In genomic region chr1:43120950-43121349, GRCm38 (mm10) we compare ENCODE assay signal across 26 mouse cellular contexts. TPM values are rescaled to one million over a fixed set of nuclear protein-coding genes. Genes with fewer than 3 reads are reported as not detected.
DNase-seq lines count a peak whose midpoint lies in the region; ATAC-seq and TF ChIP-seq lines count a peak whose summit lies in the region.
"Had no signal": no experiment of that assay in that cellular context is flagged by ENCODE, and none has a peak within 500 bp of the region (broad histone marks: within the 10 kb centered on the region; RNA-seq: fewer than 3 reads in every experiment).

No protein-coding gene starts in this region.

- no peak overlapping the region for H3K9ac ChIP-seq in midbrain, embryonic 14.5 days (replicated peaks; ENCODE audit: low read length)
- H3K9ac ChIP-seq: embryonic facial prominence, embryonic 13.5 days; forebrain, embryonic 13.5 days; heart, embryonic 15.5 days; hindbrain, embryonic 13.5 days had no signal

- H3K36me3 ChIP-seq in heart, embryonic 10.5 days = peaks cover 78% of the 10 kb centered on the region
- H3K36me3 ChIP-seq in midbrain, embryonic 14.5 days (ENCODE audit: control insufficient read depth, insufficient read depth, low read length) = peaks cover 18% of the 10 kb centered on the region

- no peaks in the 10 kb centered on the region for H3K9me3 ChIP-seq in heart, embryonic 10.5 days
- H3K9me3 ChIP-seq in midbrain, embryonic 14.5 days (ENCODE audit: control insufficient read depth, low read length) = no peaks in the 10 kb centered on the region
- H3K9me3 ChIP-seq: embryonic facial prominence, embryonic 13.5 days; forebrain, embryonic 13.5 days; heart, embryonic 15.5 days; hindbrain, embryonic 10.5 days; hindbrain, embryonic 13.5 days had no signal

- no peak overlapping the region for H3K4me3 ChIP-seq in heart, embryonic 10.5 days
- no peak overlapping the region for H3K4me3 ChIP-seq in embryonic fibroblast, embryonic 13.5 days (ENCODE audit: insufficient read depth, low read length)
- H3K4me3 ChIP-seq in midbrain, embryonic 14.5 days (replicated peaks; ENCODE audit: low read depth, low read length) = no peak overlapping the region
- H3K4me3 ChIP-seq: embryonic facial prominence, embryonic 13.5 days; forebrain, embryonic 10.5 days; forebrain, embryonic 13.5 days; heart, embryonic 15.5 days; hindbrain, embryonic 10.5 days; hindbrain, embryonic 13.5 days had no signal

- TF ChIP-seq CTCF in embryonic fibroblast, embryonic 13.5 days (IDR thresholded peaks at IDR 0.05; ENCODE audit: borderline replicate concordance, insufficient read depth, low read length) = no peak

- H3K27me3 ChIP-seq in heart, embryonic 10.5 days (ENCODE audit: insufficient read depth, poor library complexity, severe bottlenecking) = no peaks in the 10 kb centered on the region
- H3K27me3 ChIP-seq in midbrain, embryonic 14.5 days (ENCODE audit: control insufficient read depth, insufficient read depth, low read length) = no peaks in the 10 kb centered on the region
- H3K27me3 ChIP-seq: embryonic facial prominence, embryonic 13.5 days; forebrain, embryonic 13.5 days; heart, embryonic 15.5 days; hindbrain, embryonic 13.5 days had no signal

- peaks cover 7% of the 10 kb centered on the region; the same call in 1 of the 2 replicates for H3K4me1 ChIP-seq in heart, embryonic 10.5 days
- peaks cover 5% of the 10 kb centered on the region; the same call in 1 of the 2 replicates for H3K4me1 ChIP-seq in embryonic fibroblast, embryonic 13.5 days (ENCODE audit: control insufficient read depth, insufficient read depth, low read length)
- H3K4me1 ChIP-seq in midbrain, embryonic 14.5 days (ENCODE audit: control insufficient read depth, insufficient read depth, low read length) = no peaks in the 10 kb centered on the region
- H3K4me1 ChIP-seq: embryonic facial prominence, embryonic 13.5 days; forebrain, embryonic 10.5 days; forebrain, embryonic 13.5 days; hindbrain, embryonic 10.5 days; hindbrain, embryonic 13.5 days had no signal

- 93% methylated on average over 5 of the region's 5 CpGs for WGBS in heart, embryonic 10.5 days
- 95% methylated on average over 5 of the region's 5 CpGs for WGBS in midbrain, embryonic 14.5 days

- H3K4me2 ChIP-seq in midbrain, embryonic 14.5 days (ENCODE audit: low read length) = no peak overlapping the region
- H3K4me2 ChIP-seq: embryonic facial prominence, embryonic 13.5 days; forebrain, embryonic 13.5 days; heart, embryonic 11.5 days; heart, embryonic 15.5 days; hindbrain, embryonic 13.5 days had no signal

- no peak for TF ChIP-seq POLR2A in embryonic fibroblast, embryonic 13.5 days (IDR thresholded peaks at IDR 0.05; ENCODE audit: low read depth, low read length)

- H3K27ac ChIP-seq in heart, embryonic 10.5 days = no peak overlapping the region
- H3K27ac ChIP-seq in embryonic fibroblast, embryonic 13.5 days (ENCODE audit: insufficient read depth, low read length) = peak overlapping the region; percentile 37; the same call in 1 of the 2 replicates
- H3K27ac ChIP-seq in midbrain, embryonic 14.5 days (replicated peaks; ENCODE audit: low read depth, low read length) = no peak overlapping the region
- H3K27ac ChIP-seq: embryonic facial prominence, embryonic 13.5 days; forebrain, embryonic 10.5 days; forebrain, embryonic 13.5 days; heart, embryonic 15.5 days; hindbrain, embryonic 10.5 days; hindbrain, embryonic 13.5 days had no signal

- no peak for ATAC-seq in midbrain, embryonic 14.5 days (ENCODE audit: low FRiP score, low TSS enrichment)
- ATAC-seq: CD4-positive, CD25-positive, alpha-beta regulatory T cell, adult 4 months; forebrain, embryonic 13.5 days; forebrain, embryonic 16.5 days; hindbrain, embryonic 16.5 days; intestine, postnatal 0 days had no signal

- peak; percentile 6 for DNase-seq in heart, embryonic 10.5 days (ENCODE audit: low spot score)
- no peak for DNase-seq in heart, adult 9 months (ENCODE audit: low spot score in 2 of 2)
- DNase-seq in kidney, adult 18-20 months = peak; percentile 1
- no peak for DNase-seq in kidney, adult 9 months
- no peak for DNase-seq in midbrain, embryonic 14.5 days
- DNase-seq: adrenal gland, adult 2 months; adrenal gland, postnatal 14 days; cerebellum, adult 11 months; cerebellum, adult 2 months; cerebellum, adult 9-11 months; cerebellum, postnatal 25 days; gastrocnemius, postnatal 10 days; gastrocnemius, postnatal 36 days; heart, postnatal 14 days had no signal

RNA-seq across cellular contexts. Expression of gene AI597479, which starts 22.4 kb away (rescaled TPM):
- 26.4 TPM in 2 replicates for polyA plus RNA-seq in heart, embryonic 10.5 days (2016; fragmentation: Nextera tagmentation; extraction: Ambion mirVana)
- polyA plus RNA-seq in embryonic fibroblast, embryonic 13.5 days (2011; ENCODE audit: insufficient read length, low read depth, missing spikeins) = 16.7 and 18.9 TPM in 2 replicates
- polyA plus RNA-seq in midbrain, embryonic 14.5 days (2014; fragmentation: Nextera tagmentation; extraction: Ambion mirVana) = 47.6 and 60.1 TPM in 2 replicates

RNA-seq across cellular contexts. Expression of gene Tgfbrap1, which starts 22.5 kb away (rescaled TPM):
- 9.6 and 10.2 TPM in 2 replicates for polyA plus RNA-seq in heart, embryonic 10.5 days (2016; fragmentation: Nextera tagmentation; extraction: Ambion mirVana)
- 15.1 and 15.5 TPM in 2 replicates for polyA plus RNA-seq in embryonic fibroblast, embryonic 13.5 days (2011; ENCODE audit: insufficient read length, low read depth, missing spikeins)
- 17.2 and 21.9 TPM in 2 replicates for polyA plus RNA-seq in midbrain, embryonic 14.5 days (2014; fragmentation: Nextera tagmentation; extraction: Ambion mirVana)

Comparison
In these comparisons a context has a peak if more than half of its experiments do, and no peak if none do; other contexts are left out.
1. DNase-seq: peak in heart, embryonic 10.5 days (single experiment) and kidney, adult 18-20 months (single experiment); none in heart, adult 9 months (0 of 2), kidney, adult 9 months (single experiment) and midbrain, embryonic 14.5 days (single experiment).